Mouse (Mus musculus) liver, postnatal 0 days (tissue): ENCODE measurements at regions not wholly inside any gene's neighbourhood (a gene's known extent, or its start where the extent isn't known, plus 50 kb on each side); places are given as distances from the start of the nearest gene placed in this dataset.

ENCODE experiments used
- ATAC-seq: fragments of 200-750 bp; cut with Nextera tagmentation; 2 replicates; pipeline ENCODE4 v1.8.0; 2017; ENCODE audit warnings: mild to moderate bottlenecking, moderate library complexity
- DNase-seq: peaks from one replicate; pipeline ENCODE4 v3.0.0-alpha.2; 2016
- H3K27ac ChIP-seq: fragments of 300-500 bp; sonication (generic); 2 replicates; pipeline ENCODE4 v1.5.1; 2014; ENCODE audit warnings: antibody characterized with exemption, moderate library complexity, mild to moderate bottlenecking, low read depth
- H3K27me3 ChIP-seq: fragments of 300-500 bp; sonication (generic); 2 replicates; pipeline ENCODE4 v1.6.1; 2014; ENCODE audit warnings: low read length, control low read depth, mixed read lengths; ENCODE audit not compliant: insufficient read depth
- H3K36me3 ChIP-seq: fragments of 300-500 bp; sonication (generic); replicated peaks from 2 replicates; pipeline ENCODE4 v1.6.1; 2014; ENCODE audit warnings: mild to moderate bottlenecking, control low read depth, low read length, moderate library complexity, mixed read lengths; ENCODE audit not compliant: insufficient read depth
- H3K4me1 ChIP-seq: fragments of 300-500 bp; sonication (generic); 2 replicates; pipeline ENCODE4 v1.6.1; 2014; ENCODE audit warnings: antibody characterized with exemption, mild to moderate bottlenecking, control low read depth; ENCODE audit not compliant: insufficient read depth
- H3K4me2 ChIP-seq: fragments of 300-500 bp; sonication (generic); 2 replicates; pipeline ENCODE4 v1.6.1; 2014; ENCODE audit warnings: low read depth, mild to moderate bottlenecking, low read length, moderate library complexity, mixed read lengths
- H3K4me3 ChIP-seq: fragments of 300-500 bp; sonication (generic); 2 replicates; pipeline ENCODE4 v1.5.1; 2014; ENCODE audit warnings: low read depth, low read length
- H3K9ac ChIP-seq: fragments of 300-500 bp; sonication (generic); replicated peaks from 2 replicates; pipeline ENCODE4 v1.6.1; 2014; ENCODE audit warnings: mild to moderate bottlenecking, moderate library complexity
- H3K9me3 ChIP-seq: fragments of 300-500 bp; sonication (generic); 2 replicates; pipeline ENCODE4 v1.6.1; 2016; ENCODE audit warnings: mild to moderate bottlenecking, control low read depth, low read length, mixed read lengths
- CTCF ChIP-seq: sonication (generic); IDR thresholded peaks from 2 replicates; pipeline ENCODE4 v1.5.1; 2016; ENCODE audit warnings: antibody characterized with exemption, low read depth
- EP300 ChIP-seq: IDR thresholded peaks from 2 replicates; pipeline ENCODE4 v1.6.1; 2016; ENCODE audit warnings: antibody characterized with exemption, low read depth, mild to moderate bottlenecking
- WGBS: fragments of 180-500 bp; shearing (Covaris S2); extraction: QIAGEN DNeasy Blood & Tissue Kit; methylation state at CpG from one replicate; pipeline ENCODE4 v1.1.7; 2014; ENCODE audit not compliant: insufficient replicate concordance; 5-methylcytosine and 5-hydroxymethylcytosine counted together

GRCm38 (mm10) chr10:21218431-21218830, 57.6 kb upstream of the Myb start:
- no peak overlapping the region for H3K9ac ChIP-seq
- TF ChIP-seq EP300 (no peak), CTCF (no peak)
- no peaks in the 10 kb centered on the region for H3K36me3 ChIP-seq
- H3K4me1 ChIP-seq: peaks cover 3% of the 10 kb centered on the region
- no peak overlapping the region for H3K4me3 ChIP-seq
- no peaks in the 10 kb centered on the region for H3K27me3 ChIP-seq
- no peaks in the 10 kb centered on the region for H3K9me3 ChIP-seq
- ATAC-seq (no peak), DNase-seq (no peak)
- WGBS: 72% methylated on average over 5 of the region's 5 CpGs
- no peak overlapping the region for H3K27ac ChIP-seq
- H3K4me2 ChIP-seq: no peak overlapping the region

GRCm38 (mm10) chr10:21220795-21221194, 60.0 kb upstream of the Myb start:
- ATAC-seq: no peak
- 76% methylated on average over 3 of the region's 3 CpGs for WGBS
- TF ChIP-seq EP300 (no peak), CTCF (no peak)

GRCm38 (mm10) chr10:21221290-21221926, 60.6 kb upstream of the Myb start:
- Histone ChIP-seq H3K9me3 (no peaks in the 10 kb centered on the region), H3K27me3 (no peaks in the 10 kb centered on the region), H3K9ac (no peak overlapping the region), H3K4me2 (no peak overlapping the region), H3K27ac (peak overlapping the region; percentile 48; the same call in 1 of the 2 replicates), H3K36me3 (no peaks in the 10 kb centered on the region), H3K4me1 (peaks cover 3% of the 10 kb centered on the region), H3K4me3 (no peak overlapping the region)
- TF ChIP-seq EP300: peak; percentile 95
- no peak for TF ChIP-seq CTCF
- ATAC-seq: peak; percentile 81
- no peak for DNase-seq
- WGBS: 49% methylated on average over 4 of the region's 4 CpGs

More at GRCm38 (mm10) chr10:21220795-21221194, 60.0 kb upstream of the Myb start:
- Histone ChIP-seq H3K9ac (no peak overlapping the region), H3K27ac (peak overlapping the region; percentile 48; the same call in 1 of the 2 replicates), H3K4me3 (no peak overlapping the region), H3K4me1 (peaks cover 3% of the 10 kb centered on the region), H3K9me3 (no peaks in the 10 kb centered on the region), H3K4me2 (no peak overlapping the region), H3K36me3 (no peaks in the 10 kb centered on the region), H3K27me3 (no peaks in the 10 kb centered on the region)
- no peak for DNase-seq

- Histone ChIP-seq H3K4me2 (no peak overlapping the region), H3K4me3 (no peak overlapping the region), H3K9ac (no peak overlapping the region), H3K9me3 (no peaks in the 10 kb centered on the region), H3K36me3 (no peaks in the 10 kb centered on the region), H3K4me1 (peaks cover 3% of the 10 kb centered on the region), H3K27me3 (no peaks in the 10 kb centered on the region), H3K27ac (no peak overlapping the region)
- TF ChIP-seq EP300: no peak
- TF ChIP-seq CTCF: no peak
- 56% methylated on average over 9 of the region's 9 CpGs for WGBS
- no peak for ATAC-seq
- no peak for DNase-seq
Measured at GRCm38 (mm10) chr10:21222104-21223034, 61.6 kb upstream of the Myb start.

- Histone ChIP-seq H3K27ac (no peak overlapping the region), H3K9ac (no peak overlapping the region), H3K27me3 (no peaks in the 10 kb centered on the region), H3K4me1 (peaks cover 6% of the 10 kb centered on the region), H3K9me3 (no peaks in the 10 kb centered on the region), H3K4me2 (no peak overlapping the region), H3K4me3 (no peak overlapping the region), H3K36me3 (no peaks in the 10 kb centered on the region)
- no peak for ATAC-seq
- TF ChIP-seq EP300 (no peak), CTCF (no peak)
- WGBS: 74% methylated on average over 8 of the region's 8 CpGs
- DNase-seq: no peak
Measured at GRCm38 (mm10) chr10:21223104-21223910, 62.5 kb upstream of the Myb start.

GRCm38 (mm10) chr10:21224229-21224628, 63.4 kb upstream of the Myb start:
- ATAC-seq (no peak), DNase-seq (no peak)
- TF ChIP-seq CTCF (no peak), EP300 (no peak)
- no peaks in the 10 kb centered on the region for H3K27me3 ChIP-seq
- H3K4me1 ChIP-seq: peaks cover 6% of the 10 kb centered on the region
- no peaks in the 10 kb centered on the region for H3K36me3 ChIP-seq
- H3K4me2 ChIP-seq: no peak overlapping the region
- no peak overlapping the region for H3K27ac ChIP-seq
- WGBS: 82% methylated on average over 5 of the region's 5 CpGs
- H3K9me3 ChIP-seq: no peaks in the 10 kb centered on the region
- no peak overlapping the region for H3K4me3 ChIP-seq
- no peak overlapping the region for H3K9ac ChIP-seq
